Mouse (Mus musculus) myocyte (in vitro differentiated cells): ENCODE results near the gene Rab25.

Experiments
- E2F4 ChIP-seq: IDR thresholded peaks from one replicate; pipeline ENCODE4 v1.6.1; 2011; ENCODE audit warnings: mild to moderate bottlenecking, control low read depth, moderate library complexity; ENCODE audit not compliant: insufficient read depth
- MAX ChIP-seq: IDR thresholded peaks from one replicate; pipeline ENCODE4 v1.6.1; 2011; ENCODE audit warnings: low read depth, mild to moderate bottlenecking, control low read depth
- MYOD1 ChIP-seq, 3 experiments: IDR thresholded peaks; one replicate each; pipeline ENCODE4 v1.6.1; 2011; ENCODE audit warnings: control low read depth in 2 of 3, low read depth in 2 of 3, mild to moderate bottlenecking in 2 of 3, moderate library complexity in 1 of 3; ENCODE audit not compliant: insufficient read length in 2 of 3, control insufficient read depth in 1 of 3
- POLR2A ChIP-seq: IDR thresholded peaks from one replicate; pipeline ENCODE4 v1.6.1; 2011; ENCODE audit warnings: low read depth, mild to moderate bottlenecking, control low read depth, moderate library complexity; ENCODE audit not compliant: insufficient read length
- POLR2AphosphoS2 ChIP-seq: IDR thresholded peaks from one replicate; pipeline ENCODE4 v1.6.1; 2011; ENCODE audit warnings: low read depth, control low read depth; ENCODE audit not compliant: insufficient read length
- SRF ChIP-seq: IDR thresholded peaks from one replicate; pipeline ENCODE4 v1.6.1; 2011; ENCODE audit warnings: low read depth; ENCODE audit not compliant: control insufficient read depth, insufficient read length
- TCF12 ChIP-seq: IDR thresholded peaks from one replicate; pipeline ENCODE4 v1.6.1; 2011; ENCODE audit warnings: mild to moderate bottlenecking, control low read depth; ENCODE audit not compliant: poor library complexity, insufficient read depth, severe bottlenecking
- TCF3 ChIP-seq: IDR thresholded peaks from one replicate; pipeline ENCODE4 v1.6.1; 2011; ENCODE audit warnings: low read depth, control low read depth; ENCODE audit not compliant: insufficient read length
- USF1 ChIP-seq: IDR thresholded peaks from one replicate; pipeline ENCODE4 v1.6.1; 2011; ENCODE audit warnings: low read depth, mild to moderate bottlenecking, control low read depth, moderate library complexity

GRCm38 (mm10) chr3:88501366-88502030, 46.6 kb downstream of the Rab25 start:
- TF ChIP-seq TCF12 (no peak), POLR2A (peak; percentile 7), MYOD1 (IDR thresholded peaks at IDR 0.05; ENCODE audit: control insufficient read depth in 1 of 3, insufficient read length in 2 of 3, low read depth in 2 of 3) (no peak), POLR2AphosphoS2 (no peak), USF1 (no peak), TCF3 (no peak), SRF (no peak), MAX (no peak), E2F4 (no peak)
